Mouse (Mus musculus) stomach, embryonic 15.5 days (tissue): ENCODE results near the gene Miga1. TPM values are rescaled to one million over a fixed set of nuclear protein-coding genes. Genes with fewer than 3 reads are reported as not detected.
A peak's percentile ranks its signal among the peaks of the same experiment; 100 is the strongest.
"Not testable (repeated sequence)": the region's sequence is repeated elsewhere in the genome, so short reads cannot be mapped to it uniquely, and the experiment has no call there.

ENCODE experiments used
- ATAC-seq: fragments of 200-750 bp; cut with Nextera tagmentation; 2 replicates; pipeline ENCODE4 v1.8.0; 2017; ENCODE audit warnings: low read depth, moderate number of reproducible peaks, moderate TSS enrichment; ENCODE audit not compliant: insufficient read depth, low FRiP score
- H3K27ac ChIP-seq: fragments of 300-500 bp; sonication (generic); 2 replicates; pipeline ENCODE4 v1.5.1; 2015; ENCODE audit warnings: mild to moderate bottlenecking, inconsistent platforms
- H3K27me3 ChIP-seq: fragments of 300-500 bp; sonication (generic); replicated peaks from 2 replicates; pipeline ENCODE4 v1.6.1; 2015; ENCODE audit warnings: inconsistent platforms
- H3K36me3 ChIP-seq: fragments of 300-500 bp; sonication (generic); 2 replicates; pipeline ENCODE4 v1.6.1; 2015; ENCODE audit warnings: inconsistent platforms
- H3K4me1 ChIP-seq: fragments of 300-500 bp; sonication (generic); 2 replicates; pipeline ENCODE4 v1.6.1; 2015; ENCODE audit warnings: inconsistent platforms
- H3K4me2 ChIP-seq: fragments of 300-500 bp; sonication (generic); 2 replicates; pipeline ENCODE4 v1.6.1; 2015; ENCODE audit warnings: mild to moderate bottlenecking, inconsistent platforms
- H3K4me3 ChIP-seq: fragments of 300-500 bp; sonication (generic); replicated peaks from 2 replicates; pipeline ENCODE4 v1.5.1; 2015; ENCODE audit warnings: inconsistent platforms
- H3K9ac ChIP-seq: fragments of 300-500 bp; sonication (generic); 2 replicates; pipeline ENCODE4 v1.6.1; 2015; ENCODE audit warnings: inconsistent platforms
- H3K9me3 ChIP-seq: fragments of 300-500 bp; sonication (generic); 2 replicates; pipeline ENCODE4 v1.6.1; 2016; ENCODE audit warnings: inconsistent platforms
- WGBS: fragments of 180-500 bp; shearing (Covaris S2); methylation state at CpG from one replicate; pipeline ENCODE4 v1.1.7; 2015; 5-methylcytosine and 5-hydroxymethylcytosine counted together
- polyA plus RNA-seq: library from polyadenylated mRNA; unstranded; fragments of >200 nt; fragmentation: Nextera tagmentation; extraction: Ambion mirVana; gene quantifications from 2 replicates; pipeline ENCODE4 v1.2.1, GENCODE M21; 2015

Miga1 gene
- polyA plus RNA-seq, 1 experiment from 2014 or later: 14.0 TPM

DNA sequence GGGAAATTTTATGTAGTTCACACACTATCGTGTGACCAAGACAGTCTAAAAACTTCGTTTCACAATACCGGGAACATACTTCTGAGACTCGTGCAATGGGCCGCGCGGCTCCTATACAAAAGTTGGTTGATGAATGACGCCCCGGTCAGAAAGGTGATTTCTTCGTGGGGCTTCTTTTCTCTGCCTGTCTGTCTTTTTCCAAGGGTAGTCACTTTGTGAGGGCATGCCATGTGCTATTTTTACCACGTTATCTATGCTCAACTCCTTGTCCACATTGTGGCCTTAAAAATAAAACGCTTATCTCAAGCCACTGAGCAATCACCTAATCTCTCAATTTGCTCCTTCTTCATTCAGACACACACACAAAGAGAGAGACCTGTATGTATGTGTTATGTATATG lies 75.4 kb downstream of the Miga1 start:
- Histone ChIP-seq H3K4me1 (0 out of 2 replicates have a peak, but pooled peaks cover 11% of the 10 kb centered on the region), H3K27ac (no peak overlapping the region), H3K27me3 (no peaks in the 10 kb centered on the region; the same call in 1 of the 2 replicates), H3K36me3 (no peaks in the 10 kb centered on the region), H3K4me3 (peak overlapping the region; percentile 54), H3K9me3 (no peaks in the 10 kb centered on the region), H3K4me2 (peak overlapping the region; percentile 91), H3K9ac (no peak overlapping the region)
- 37% methylated on average over 12 of the region's 12 CpGs for WGBS
- ATAC-seq: no peak

DNA sequence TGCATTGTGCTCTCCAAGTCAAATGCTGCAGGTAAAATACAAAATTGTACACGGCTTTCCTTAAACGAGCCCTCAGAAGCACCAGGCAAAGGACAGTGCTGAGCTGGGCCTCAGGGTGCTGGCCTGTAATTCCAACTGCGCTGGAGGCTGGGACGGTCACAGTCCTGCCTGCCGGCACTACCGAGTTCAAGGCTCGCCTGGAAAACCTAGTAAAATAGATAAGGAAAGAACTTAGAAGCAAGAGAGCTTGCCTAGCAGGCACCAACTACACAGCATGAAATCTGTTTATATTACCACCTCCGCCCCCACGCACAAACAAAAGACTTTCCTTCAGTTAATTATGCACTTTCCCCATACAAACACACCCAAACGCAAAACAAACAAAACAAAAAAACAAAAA lies 75.8 kb downstream of the Miga1 start:
- Histone ChIP-seq H3K27ac (no peak overlapping the region), H3K4me3 (peak overlapping the region; percentile 54), H3K9ac (no peak overlapping the region), H3K36me3 (no peaks in the 10 kb centered on the region), H3K4me2 (peak overlapping the region; percentile 91), H3K9me3 (no peaks in the 10 kb centered on the region), H3K4me1 (0 out of 2 replicates have a peak, but pooled peaks cover 11% of the 10 kb centered on the region), H3K27me3 (no peaks in the 10 kb centered on the region; the same call in 1 of the 2 replicates)
- ATAC-seq: no peak
- WGBS: 55% methylated on average over 10 of the region's 10 CpGs

DNA sequence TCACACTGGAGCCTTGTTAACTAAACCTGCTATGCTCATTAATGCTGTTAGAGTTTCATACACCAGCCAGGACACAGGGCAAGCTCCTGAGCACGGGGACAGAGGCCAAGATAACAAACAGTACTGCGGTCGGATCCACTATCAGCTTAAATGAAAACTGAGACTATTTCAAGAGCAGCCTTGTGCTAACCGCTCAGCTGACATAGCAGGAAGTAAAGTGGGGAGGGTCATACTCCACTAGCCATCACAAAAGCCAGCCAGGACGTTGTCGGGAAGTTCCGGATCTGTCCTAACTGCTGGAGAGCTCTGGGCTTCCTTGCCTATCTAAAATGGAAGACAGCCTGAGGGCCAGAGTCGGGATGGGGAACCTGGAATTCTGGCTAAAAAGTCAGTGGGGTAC lies 78.3 kb downstream of the Miga1 start:
- Histone ChIP-seq H3K4me2 (0 out of 2 replicates have a peak overlapping the region, but pooled peaks have one; percentile 6), H3K9ac (no peak overlapping the region), H3K36me3 (no peaks in the 10 kb centered on the region), H3K27me3 (no peaks in the 10 kb centered on the region), H3K4me1 (0 out of 2 replicates have a peak, but pooled peaks cover 11% of the 10 kb centered on the region), H3K27ac (no peak overlapping the region), H3K9me3 (no peaks in the 10 kb centered on the region), H3K4me3 (no peak overlapping the region)
- ATAC-seq: no peak
- 34% methylated on average over 8 of the region's 8 CpGs for WGBS

DNA sequence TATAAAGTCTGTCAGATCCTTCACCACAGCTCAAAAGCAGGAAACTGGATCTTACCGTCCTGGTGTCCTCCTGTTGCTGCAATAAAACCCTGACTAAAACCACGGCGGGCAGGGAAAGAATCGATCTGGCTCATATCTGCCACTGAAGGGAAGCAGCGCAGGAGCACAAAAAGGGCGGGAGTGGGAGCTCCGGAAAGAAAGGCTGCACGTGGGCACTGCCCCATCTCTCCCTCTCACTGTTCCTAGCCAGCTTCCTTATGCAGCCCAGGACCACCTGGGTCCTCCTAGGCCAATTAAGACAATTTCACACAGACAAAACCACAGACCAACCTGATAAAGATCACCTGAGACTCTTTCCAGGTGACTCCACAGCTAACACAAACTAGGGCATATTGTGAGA lies 78.8 kb downstream of the Miga1 start:
- Histone ChIP-seq H3K27me3 (no peaks in the 10 kb centered on the region), H3K4me3 (no peak overlapping the region), H3K9ac (no peak overlapping the region), H3K4me1 (0 out of 2 replicates have a peak, but pooled peaks cover 11% of the 10 kb centered on the region), H3K4me2 (no peak overlapping the region; the same call in 1 of the 2 replicates), H3K36me3 (no peaks in the 10 kb centered on the region), H3K9me3 (no peaks in the 10 kb centered on the region), H3K27ac (no peak overlapping the region)
- no peak for ATAC-seq
- 46% methylated on average over 7 of the region's 8 CpGs for WGBS

DNA sequence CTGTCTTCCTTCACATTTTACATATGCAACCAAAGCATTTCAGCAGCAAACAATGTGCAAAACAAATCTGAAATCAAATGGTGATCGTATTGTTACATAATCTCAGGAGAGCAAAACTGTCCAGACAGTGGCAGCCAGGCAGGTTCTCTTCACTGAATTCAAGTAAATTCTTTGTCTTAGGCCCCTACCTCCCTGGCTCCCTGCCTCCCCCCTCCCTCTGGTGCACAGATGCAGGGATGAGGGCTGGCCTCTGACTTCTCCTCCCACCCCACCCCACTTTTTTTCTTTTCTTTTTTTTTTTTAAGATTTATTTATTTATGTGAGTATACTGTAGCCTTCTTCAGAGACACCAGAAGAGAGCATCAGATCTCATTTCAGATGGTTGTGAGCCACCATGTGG lies 79.8 kb downstream of the Miga1 start:
- no peak for ATAC-seq

DNA sequence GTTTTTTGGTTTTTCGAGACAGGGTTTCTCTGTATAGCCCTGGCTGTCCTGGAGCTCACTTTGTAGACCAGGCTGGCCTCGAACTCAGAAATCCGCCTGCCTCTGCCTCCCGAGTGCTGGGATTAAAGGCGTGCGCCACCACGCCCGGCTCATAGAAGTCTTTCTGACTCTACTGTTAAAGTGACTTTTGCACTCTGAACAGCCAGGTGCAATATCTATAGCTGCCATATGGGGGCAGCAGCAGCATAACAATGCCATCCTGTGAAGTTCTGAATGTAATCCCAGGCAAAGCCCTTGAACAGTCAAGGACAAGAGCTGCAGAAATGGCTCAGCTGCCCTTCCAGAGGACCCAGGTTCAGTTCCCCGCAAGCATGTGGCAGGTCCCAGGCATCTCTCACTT lies 80.8 kb downstream of the Miga1 start:
- peak; percentile 48; the same call in 1 of the 2 replicates for ATAC-seq
- H3K4me2 ChIP-seq, H3K9me3 ChIP-seq, H3K4me3 ChIP-seq, H3K4me1 ChIP-seq, H3K27me3 ChIP-seq, H3K36me3 ChIP-seq, H3K9ac ChIP-seq, H3K27ac ChIP-seq: not testable (repeated sequence)
- 47% methylated on average over 8 of the region's 9 CpGs for WGBS

More for the DNA sequence above, 79.8 kb downstream of the Miga1 start:
- WGBS: 93% methylated on average over 1 of the region's 1 CpGs
- H3K4me3 ChIP-seq: no peak overlapping the region
- no peaks in the 10 kb centered on the region for H3K27me3 ChIP-seq
- H3K4me1 ChIP-seq: 0 out of 2 replicates have a peak, but pooled peaks cover 5% of the 10 kb centered on the region
- H3K4me2 ChIP-seq: no peak overlapping the region
- H3K9me3 ChIP-seq: no peaks in the 10 kb centered on the region
- H3K36me3 ChIP-seq: no peaks in the 10 kb centered on the region
- H3K27ac ChIP-seq: no peak overlapping the region
- H3K9ac ChIP-seq: no peak overlapping the region

DNA sequence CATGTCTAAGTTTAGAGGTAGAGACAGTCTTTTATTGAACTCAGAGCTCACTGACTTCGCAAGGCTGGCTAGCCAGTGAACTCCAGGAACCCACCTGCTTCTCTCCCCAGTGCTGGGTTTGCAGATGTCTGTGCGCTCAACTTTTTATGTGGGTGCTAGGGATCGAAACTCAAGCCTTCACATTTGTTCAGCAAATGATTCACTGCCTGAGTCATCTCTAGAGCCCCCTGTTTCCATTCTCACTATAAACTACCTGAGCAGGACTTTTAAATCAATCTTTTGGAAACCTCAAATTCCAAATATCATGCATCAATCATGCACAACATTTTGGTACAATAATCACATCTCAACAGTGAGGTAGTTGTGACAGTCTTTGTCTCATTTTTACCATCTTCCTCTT lies 82.7 kb downstream of the Miga1 start:
- Histone ChIP-seq H3K9me3 (no peaks in the 10 kb centered on the region), H3K4me1 (0 out of 2 replicates have a peak, but pooled peaks cover 5% of the 10 kb centered on the region), H3K9ac (no peak overlapping the region), H3K36me3 (no peaks in the 10 kb centered on the region), H3K27ac (no peak overlapping the region), H3K27me3 (no peaks in the 10 kb centered on the region), H3K4me3 (no peak overlapping the region), H3K4me2 (no peak overlapping the region)
- WGBS: 81% methylated on average over 3 of the region's 3 CpGs
- ATAC-seq: no peak

DNA sequence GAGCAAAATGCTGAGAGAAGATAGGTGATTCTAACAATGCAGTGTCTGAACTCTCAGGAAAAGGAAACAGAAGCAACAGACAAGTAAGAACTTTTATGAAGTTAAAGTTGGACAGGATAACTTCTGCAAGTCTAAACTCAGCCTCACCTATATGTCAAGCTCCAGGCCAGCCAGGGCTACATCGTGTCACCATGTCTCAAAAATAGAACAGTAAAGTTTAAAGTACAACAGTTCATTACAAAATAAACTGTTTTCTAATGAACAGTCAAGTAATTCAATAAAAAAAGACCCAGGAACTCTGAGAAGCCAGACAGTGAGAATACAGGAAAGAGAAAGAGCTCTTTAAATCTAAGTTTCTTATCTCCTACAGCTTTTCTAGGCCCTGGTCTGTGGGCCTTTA lies 89.7 kb downstream of the Miga1 start:
- ATAC-seq: no peak
- no peak overlapping the region for H3K27ac ChIP-seq
- H3K9ac ChIP-seq: no peak overlapping the region
- no peaks in the 10 kb centered on the region for H3K36me3 ChIP-seq
- no peaks in the 10 kb centered on the region for H3K27me3 ChIP-seq
- no peaks in the 10 kb centered on the region for H3K9me3 ChIP-seq
- H3K4me2 ChIP-seq: no peak overlapping the region
- no peak overlapping the region for H3K4me3 ChIP-seq
- WGBS: 82% methylated on average over 1 of the region's 1 CpGs
- no peaks in the 10 kb centered on the region for H3K4me1 ChIP-seq

GRCm38 (mm10) chr3:152247708-152248107 lies 92.5 kb downstream of the Miga1 start:
- Histone ChIP-seq H3K27ac (no peak overlapping the region), H3K36me3 (no peaks in the 10 kb centered on the region), H3K4me2 (no peak overlapping the region), H3K4me3 (no peak overlapping the region), H3K27me3 (no peaks in the 10 kb centered on the region), H3K9me3 (no peaks in the 10 kb centered on the region), H3K4me1 (no peaks in the 10 kb centered on the region), H3K9ac (no peak overlapping the region)
- 85% methylated on average over 12 of the region's 12 CpGs for WGBS
- ATAC-seq: no peak

- Histone ChIP-seq H3K36me3 (no peaks in the 10 kb centered on the region), H3K4me1 (no peaks in the 10 kb centered on the region), H3K27ac (no peak overlapping the region), H3K4me2 (no peak overlapping the region), H3K27me3 (no peaks in the 10 kb centered on the region), H3K4me3 (no peak overlapping the region), H3K9ac (no peak overlapping the region), H3K9me3 (no peaks in the 10 kb centered on the region)
- no peak for ATAC-seq
- 75% methylated on average over 5 of the region's 5 CpGs for WGBS
Observed at GRCm38 (mm10) chr3:152245273-152245910, 94.8 kb downstream of the Miga1 start.

GRCm38 (mm10) chr3:152243304-152243703 lies 96.9 kb downstream of the Miga1 start:
- WGBS: 71% methylated on average over 4 of the region's 4 CpGs
- no peaks in the 10 kb centered on the region for H3K4me1 ChIP-seq
- ATAC-seq: no peak

GRCm38 (mm10) chr3:152241098-152241497 lies 99.1 kb downstream of the Miga1 start:
- H3K36me3 ChIP-seq: peaks cover 8% of the 10 kb centered on the region; the same call in 1 of the 2 replicates
- H3K4me2 ChIP-seq: no peak overlapping the region
- no peaks in the 10 kb centered on the region for H3K4me1 ChIP-seq
- H3K27me3 ChIP-seq: no peaks in the 10 kb centered on the region
- H3K4me3 ChIP-seq: no peak overlapping the region
- 67% methylated on average over 3 of the region's 3 CpGs for WGBS
- no peaks in the 10 kb centered on the region for H3K9me3 ChIP-seq
- no peak overlapping the region for H3K9ac ChIP-seq
- H3K27ac ChIP-seq: no peak overlapping the region
- no peak for ATAC-seq

More at GRCm38 (mm10) chr3:152243304-152243703, 96.9 kb downstream of the Miga1 start:
- Histone ChIP-seq H3K4me2 (no peak overlapping the region), H3K9ac (no peak overlapping the region), H3K9me3 (no peaks in the 10 kb centered on the region), H3K27me3 (no peaks in the 10 kb centered on the region), H3K27ac (no peak overlapping the region), H3K4me3 (no peak overlapping the region), H3K36me3 (no peaks in the 10 kb centered on the region)
